Mouse (Mus musculus) small intestine, adult 2 months (tissue): ENCODE results near the gene Cnga1.

ENCODE experiments used
- CTCF ChIP-seq: fragments of 200-500 bp; IDR thresholded peaks from 2 replicates; pipeline ENCODE4 v1.5.1; 2012; ENCODE audit warnings: low read depth, mild to moderate bottlenecking, control low read depth, inconsistent platforms, low read length, moderate library complexity, mixed read lengths; ENCODE audit not compliant: insufficient replicate concordance, insufficient read length; ENCODE audit errors: extremely low read depth
- POLR2A ChIP-seq: fragments of 200-500 bp; IDR thresholded peaks from 2 replicates; pipeline ENCODE4 v1.6.1; 2012; ENCODE audit warnings: low read depth, mild to moderate bottlenecking, control low read depth, inconsistent platforms, low read length, moderate library complexity

DNA sequence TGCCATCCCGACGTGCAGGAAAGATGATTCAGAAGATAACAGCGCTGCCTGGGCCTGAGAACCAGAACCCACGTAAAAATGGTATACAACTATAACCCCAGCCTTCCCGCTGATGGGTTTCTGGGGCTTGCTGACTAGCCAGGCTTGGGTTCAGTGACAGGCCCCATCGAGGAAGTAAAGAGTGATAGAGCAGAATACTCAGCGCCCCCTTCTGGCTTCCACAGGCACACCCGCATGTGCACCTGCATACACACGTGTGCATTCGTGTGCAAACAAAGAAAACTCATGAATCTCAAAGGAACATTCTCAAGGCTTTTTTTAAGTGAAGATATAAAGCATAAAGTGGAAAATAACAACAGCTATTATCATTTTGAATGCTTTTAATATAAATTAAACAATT, 2.1 kb upstream of the Cnga1 start:
- TF ChIP-seq CTCF, result peak; percentile 70; the same call in 1 of the 2 replicates
- TF ChIP-seq POLR2A, result no peak
